Mouse (Mus musculus) CD4-positive, CD25-positive, alpha-beta regulatory T cell (primary cell): Measurements from ENCODE around the gene Acbd5. TPM values are rescaled to one million over a fixed set of nuclear protein-coding genes. Genes with fewer than 3 reads are reported as not detected.

Experiments used
- polyA plus RNA-seq: library from polyadenylated mRNA; unstranded; fragments of 100-300 nt; shearing (Covaris generic); gene quantifications from one replicate; pipeline ENCODE4 v1.2.1, GENCODE M21; 2017

Acbd5 gene
- 54.8 TPM for polyA plus RNA-seq

GRCm38 (mm10) chr2:23067552-23068369 lies at the start of gene Acbd5:
Acbd5 (plus strand) TSS chr2:23068167.

GRCm38 (mm10) chr2:23040001-23040646 lies 27.8 kb upstream of the Acbd5 start, which contains the start of gene Abi1:
Abi1 (minus strand) TSS chr2:23040241.

DNA sequence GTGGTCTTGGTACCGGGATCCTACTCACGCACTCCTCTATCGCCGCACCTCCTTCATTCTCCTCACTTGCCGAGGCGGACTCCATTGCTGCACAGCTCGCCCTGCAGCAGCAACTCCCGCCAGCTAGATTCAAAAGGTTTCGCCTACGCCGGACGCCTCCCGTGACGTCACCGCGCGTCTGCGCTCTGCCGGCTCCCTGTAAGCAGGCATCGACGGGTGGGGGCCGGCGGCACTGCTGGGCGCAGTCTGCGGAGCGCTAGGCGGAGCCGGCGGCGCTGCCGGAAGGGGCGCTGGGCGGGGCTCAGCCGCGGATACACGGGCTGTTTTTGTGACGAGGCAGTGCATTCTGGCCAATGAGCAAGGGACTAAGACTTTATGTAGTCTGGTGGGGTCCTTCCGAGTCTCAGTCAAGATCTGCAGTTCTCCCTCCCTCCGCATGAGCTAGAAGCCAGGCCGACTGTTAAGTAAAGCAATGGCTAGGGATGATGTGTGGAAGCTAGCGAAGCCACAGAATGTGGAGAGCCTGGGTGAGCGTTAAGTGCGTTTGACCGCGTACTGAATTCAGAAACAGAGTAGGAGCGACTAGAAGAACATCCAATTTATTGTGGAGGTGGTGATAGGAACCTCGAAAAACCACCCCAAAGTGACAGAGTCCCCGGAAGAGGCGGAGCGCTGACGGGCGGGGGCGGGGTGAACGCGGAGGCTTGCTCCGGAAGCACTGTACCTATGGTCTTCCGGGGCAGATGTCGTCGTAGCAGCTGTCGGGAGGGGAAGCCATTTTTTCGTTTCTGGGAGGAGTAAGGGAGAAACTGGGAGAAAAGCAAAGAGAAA lies 88.0 kb downstream of the Acbd5 start, which contains the start of the genes Mastl and Yme1l1:
Mastl (minus strand) TSS at position 248 of the 831 bp plus-strand sequence.
Yme1l1 (plus strand) TSS at position 593 of the 831 bp plus-strand sequence.

Other genes with a start within 250 kb of the Acbd5 start
- 11.3 TPM for gene Pdss1, start 172.6 kb upstream of the Acbd5 start, polyA plus RNA-seq
- gene Abi1, start 27.9 kb upstream of the Acbd5 start, polyA plus RNA-seq: 158 TPM
- 0.48 TPM for gene Mastl, start 87.9 kb downstream of the Acbd5 start, polyA plus RNA-seq
- gene Yme1l1, start 88.2 kb downstream of the Acbd5 start, polyA plus RNA-seq: 66.5 TPM
- gene 4931423N10Rik, start 139.3 kb downstream of the Acbd5 start, polyA plus RNA-seq: not detected